Mouse (Mus musculus) megakaryocyte, embryonic 14.5 days (primary cell): ENCODE results near the gene Guca2b.

Source experiments
- FLI1 ChIP-seq: IDR thresholded peaks from 2 replicates; pipeline ENCODE4 v1.6.1; 2012; ENCODE audit warnings: low read length, inconsistent platforms, mixed read lengths
- GATA1 ChIP-seq: IDR thresholded peaks from 3 replicates; pipeline ENCODE4 v1.6.1; 2012; ENCODE audit warnings: mixed read lengths, low read length, inconsistent platforms, borderline replicate concordance

GRCm38 (mm10) chr4:119671164-119671563, 12.4 kb upstream of the Guca2b start:
- TF ChIP-seq FLI1 (no peak), GATA1 (no peak)
